Mouse (Mus musculus): Measurements from ENCODE around the gene Clcf1. TPM values are rescaled to one million over a fixed set of nuclear protein-coding genes. Genes with fewer than 3 reads are reported as not detected.

Clcf1 gene
- polyA plus RNA-seq, 1 experiment, result 5.0 TPM

DNA sequence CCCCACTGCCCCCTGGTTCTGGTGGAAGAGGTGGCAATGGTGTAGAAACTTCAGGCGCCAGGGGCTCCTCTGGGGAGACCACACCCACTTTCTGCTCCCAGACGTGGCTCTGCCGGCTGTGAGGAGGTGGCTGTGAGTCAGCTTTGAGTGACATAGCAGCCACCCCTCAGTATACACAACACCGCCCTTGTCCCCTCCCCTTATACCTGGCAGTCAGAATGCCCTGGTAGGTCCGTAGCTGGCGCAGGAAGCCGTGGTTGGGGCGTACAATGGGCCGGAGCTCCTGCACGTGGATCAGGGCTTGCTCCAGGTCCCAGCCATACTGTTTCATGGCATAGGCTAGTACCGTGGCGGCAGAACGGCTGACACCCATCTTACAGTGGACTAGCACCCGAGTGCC is 49.7 kb downstream of the Clcf1 start:
- no peaks in the 10 kb centered on the region for H3K27me3 ChIP-seq (ENCODE audit: control insufficient read depth, insufficient read depth, low read length)
- no peak overlapping the region for H3K4me3 ChIP-seq (replicated peaks; ENCODE audit: insufficient read depth, low read depth, low read length)
- H3K4me1 ChIP-seq (ENCODE audit: control insufficient read depth, insufficient read depth, low read length), result peaks cover 14% of the 10 kb centered on the region
- H3K27ac ChIP-seq (ENCODE audit: insufficient read depth, low read length), result no peak overlapping the region
- no peak for DNase-seq
- TF ChIP-seq POLR2A (IDR thresholded peaks at IDR 0.05; ENCODE audit: borderline replicate concordance, insufficient read depth, low read length) (no peak), CTCF (IDR thresholded peaks at IDR 0.05; ENCODE audit: borderline replicate concordance, insufficient read depth, low read depth, low read length) (no peak)
- WGBS, result 80% methylated on average over 14 of the region's 14 CpGs

DNA sequence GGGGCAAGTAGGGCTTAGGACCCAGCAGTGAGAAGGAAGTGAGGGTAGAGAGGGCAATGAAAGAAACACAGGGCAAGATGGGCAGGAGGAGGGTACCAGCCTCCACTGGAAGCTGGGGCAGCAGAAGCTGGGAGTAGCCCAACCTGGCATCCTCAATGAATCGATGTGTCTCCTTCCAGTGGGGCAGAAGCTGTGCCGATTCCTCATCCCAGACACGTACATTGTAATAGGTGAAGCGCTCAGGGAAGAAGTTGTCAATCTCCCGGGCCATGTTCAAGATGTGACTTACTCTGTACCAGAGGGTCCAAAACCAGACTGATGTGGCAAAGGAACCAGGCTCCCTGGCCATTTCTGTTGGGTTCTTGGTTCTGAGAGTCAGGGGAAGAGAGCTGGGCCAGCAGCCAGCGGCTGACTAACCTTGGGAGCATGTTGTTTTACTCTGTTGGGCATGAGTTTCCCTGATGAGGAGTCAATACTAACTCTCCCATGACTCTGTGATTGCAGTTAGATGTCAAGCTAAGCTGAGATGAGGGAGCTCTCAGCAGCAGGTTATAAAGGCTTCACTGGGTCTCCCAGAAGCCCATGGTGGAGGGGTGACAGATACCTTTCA is 50.2 kb downstream of the Clcf1 start:
- H3K4me1 ChIP-seq (ENCODE audit: control insufficient read depth, insufficient read depth, low read length), result peaks cover 14% of the 10 kb centered on the region
- DNase-seq, result no peak
- no peak overlapping the region for H3K27ac ChIP-seq (ENCODE audit: insufficient read depth, low read length)
- no peaks in the 10 kb centered on the region for H3K27me3 ChIP-seq (ENCODE audit: control insufficient read depth, insufficient read depth, low read length)
- WGBS, result 90% methylated on average over 6 of the region's 6 CpGs
- TF ChIP-seq POLR2A (IDR thresholded peaks at IDR 0.05; ENCODE audit: borderline replicate concordance, insufficient read depth, low read length) (no peak), CTCF (IDR thresholded peaks at IDR 0.05; ENCODE audit: borderline replicate concordance, insufficient read depth, low read depth, low read length) (no peak)
- H3K4me3 ChIP-seq (replicated peaks; ENCODE audit: insufficient read depth, low read depth, low read length), result no peak overlapping the region

DNA sequence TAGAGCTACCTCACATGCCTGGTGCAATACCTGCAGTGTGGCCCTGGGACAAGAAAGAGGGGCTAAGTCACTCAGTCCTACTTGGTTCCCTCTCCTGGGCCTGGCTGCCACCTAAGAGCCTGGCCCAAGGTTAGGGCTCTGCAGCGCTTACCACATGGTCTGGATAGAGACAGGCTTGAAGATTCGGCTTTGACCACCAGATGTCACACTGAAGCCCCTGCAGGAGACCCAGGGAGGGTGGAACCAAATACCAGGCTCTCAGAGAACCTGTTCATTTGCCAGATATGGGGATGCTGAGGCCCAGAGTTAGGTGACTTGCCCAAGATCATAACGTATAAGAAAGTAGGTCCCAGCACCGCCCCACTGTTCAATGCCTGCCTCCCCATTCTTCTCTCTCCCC is 51.9 kb downstream of the Clcf1 start:
- H3K4me1 ChIP-seq (ENCODE audit: control insufficient read depth, insufficient read depth, low read length), result peaks cover 21% of the 10 kb centered on the region
- no peak for TF ChIP-seq CTCF (IDR thresholded peaks at IDR 0.05; ENCODE audit: borderline replicate concordance, insufficient read depth, low read depth, low read length)
- TF ChIP-seq POLR2A (IDR thresholded peaks at IDR 0.05; ENCODE audit: borderline replicate concordance, insufficient read depth, low read length), result no peak
- whole genome bisulfite sequencing, result 60% methylated on average over 4 of the region's 4 CpGs

GRCm38 (mm10) chr19:4268566-4269361 is 54.7 kb downstream of the Clcf1 start, which contains the start of gene Ssh3:
Ssh3 (minus strand) TSS chr19:4269180.
- peak; percentile 83 to 86 for DNase-seq
- H3K27ac ChIP-seq (ENCODE audit: insufficient read depth, low read length), result peak within 1 kb of the TSS; percentile 47
- peak within 1 kb of the TSS; percentile 80 for H3K4me3 ChIP-seq (replicated peaks; ENCODE audit: insufficient read depth, low read depth, low read length)
- H3K27me3 ChIP-seq (ENCODE audit: control insufficient read depth, insufficient read depth, low read length), result no peaks in the 10 kb centered on the region
- 4% methylated on average over 46 of the region's 46 CpGs for WGBS
- peak; percentile 37; the same call in 1 of the 2 replicates for TF ChIP-seq POLR2A (IDR thresholded peaks at IDR 0.05; ENCODE audit: borderline replicate concordance, insufficient read depth, low read length)
- TF ChIP-seq CTCF (IDR thresholded peaks at IDR 0.05; ENCODE audit: borderline replicate concordance, insufficient read depth, low read depth, low read length), result no peak
- H3K4me1 ChIP-seq (ENCODE audit: control insufficient read depth, insufficient read depth, low read length), result peaks cover 17% of the 10 kb centered on the region

More for the DNA sequence above, 51.9 kb downstream of the Clcf1 start:
- no peak overlapping the region for H3K27ac ChIP-seq (ENCODE audit: insufficient read depth, low read length)
- no peak overlapping the region for H3K4me3 ChIP-seq (replicated peaks; ENCODE audit: insufficient read depth, low read depth, low read length)
- DNase-seq, result no peak
- no peaks in the 10 kb centered on the region for H3K27me3 ChIP-seq (ENCODE audit: control insufficient read depth, insufficient read depth, low read length)

GRCm38 (mm10) chr19:4270187-4270586 is 56.1 kb downstream of the Clcf1 start:
- Histone ChIP-seq H3K27me3 (ENCODE audit: control insufficient read depth, insufficient read depth, low read length) (no peaks in the 10 kb centered on the region), H3K4me1 (ENCODE audit: control insufficient read depth, insufficient read depth, low read length) (peaks cover 17% of the 10 kb centered on the region), H3K4me3 (replicated peaks; ENCODE audit: insufficient read depth, low read depth, low read length) (no peak overlapping the region), H3K27ac (ENCODE audit: insufficient read depth, low read length) (no peak overlapping the region)
- no peak for DNase-seq
- TF ChIP-seq POLR2A (IDR thresholded peaks at IDR 0.05; ENCODE audit: borderline replicate concordance, insufficient read depth, low read length) (no peak), CTCF (IDR thresholded peaks at IDR 0.05; ENCODE audit: borderline replicate concordance, insufficient read depth, low read depth, low read length) (no peak)
- 19% methylated on average over 6 of the region's 6 CpGs for WGBS

DNA sequence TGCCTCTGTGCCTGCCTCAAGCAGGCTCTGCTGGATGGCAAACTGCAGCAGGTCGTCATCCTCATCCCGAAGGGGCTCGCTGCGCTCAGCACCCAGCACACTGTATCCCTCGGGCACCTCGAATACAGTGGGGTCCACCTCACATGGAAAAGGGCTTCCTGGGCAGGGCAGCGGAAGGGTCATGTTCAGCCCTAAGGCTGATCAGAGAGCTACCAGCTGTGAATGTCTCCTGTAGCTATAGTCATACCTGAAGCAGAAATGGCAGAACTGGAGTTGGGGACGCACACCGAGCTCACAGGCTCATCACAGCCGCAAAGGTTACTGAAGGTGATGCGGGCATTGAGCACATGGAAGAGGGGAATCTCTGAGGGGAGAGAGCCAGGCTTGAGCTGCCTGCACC is 56.9 kb downstream of the Clcf1 start:
- peaks cover 17% of the 10 kb centered on the region for H3K4me1 ChIP-seq (ENCODE audit: control insufficient read depth, insufficient read depth, low read length)
- H3K27me3 ChIP-seq (ENCODE audit: control insufficient read depth, insufficient read depth, low read length), result no peaks in the 10 kb centered on the region
- no peak overlapping the region for H3K4me3 ChIP-seq (replicated peaks; ENCODE audit: insufficient read depth, low read depth, low read length)
- TF ChIP-seq POLR2A (IDR thresholded peaks at IDR 0.05; ENCODE audit: borderline replicate concordance, insufficient read depth, low read length), result no peak
- TF ChIP-seq CTCF (IDR thresholded peaks at IDR 0.05; ENCODE audit: borderline replicate concordance, insufficient read depth, low read depth, low read length), result no peak
- 94% methylated on average over 11 of the region's 11 CpGs for WGBS
- peak in 1 of 2 experiments; percentile 19 for DNase-seq
- no peak overlapping the region for H3K27ac ChIP-seq (ENCODE audit: insufficient read depth, low read length)

Other genes with a start within 250 kb of the Clcf1 start
- 0.32 and 0.36 TPM in 2 replicates for gene Aldh3b2, start 241.9 kb upstream of the Clcf1 start, polyA plus RNA-seq (2012; rRNA removed)
- gene Acy3, start 227.7 kb upstream of the Clcf1 start, polyA plus RNA-seq (2012; rRNA removed), result 9.7 and 10.8 TPM in 2 replicates
- 0.08 and 0.33 TPM in 2 replicates for gene Tbx10, start 221.5 kb upstream of the Clcf1 start, polyA plus RNA-seq (2012; rRNA removed)
- gene Nudt8, start 213.7 kb upstream of the Clcf1 start, polyA plus RNA-seq (2012; rRNA removed), result 8.4 and 9.4 TPM in 2 replicates
- gene Gm49405, start 213.6 kb upstream of the Clcf1 start, polyA plus RNA-seq (2012; rRNA removed), result 4.8 and 5.5 TPM in 2 replicates
- gene Doc2g, start 210.9 kb upstream of the Clcf1 start, polyA plus RNA-seq (2012; rRNA removed), result 15.8 and 19.9 TPM in 2 replicates
- gene Ndufv1, start 201.4 kb upstream of the Clcf1 start, polyA plus RNA-seq (2012; rRNA removed), result 331 and 332 TPM in 2 replicates
- gene Gstp1, start 176.3 kb upstream of the Clcf1 start, polyA plus RNA-seq (2012; rRNA removed), result 517 and 561 TPM in 2 replicates
- gene Gstp2, start 168.2 kb upstream of the Clcf1 start, polyA plus RNA-seq (2012; rRNA removed), result 8.0 and 10.0 TPM in 2 replicates
- gene Gstp3, start 154.7 kb upstream of the Clcf1 start, polyA plus RNA-seq (2012; rRNA removed), result not detected in 2 replicates
- gene Cabp2, start 132.7 kb upstream of the Clcf1 start, polyA plus RNA-seq (2012; rRNA removed), result 5.5 and 8.0 TPM in 2 replicates
- 88.7 and 97.0 TPM in 2 replicates for gene Cdk2ap2, start 117.1 kb upstream of the Clcf1 start, polyA plus RNA-seq (2012; rRNA removed)
- 568 and 602 TPM in 2 replicates for gene Pitpnm1, start 114.2 kb upstream of the Clcf1 start, polyA plus RNA-seq (2012; rRNA removed)
- 207 and 209 TPM in 2 replicates for gene Aip, start 88.4 kb upstream of the Clcf1 start, polyA plus RNA-seq (2012; rRNA removed)
- gene Gpr152, start 74.5 kb upstream of the Clcf1 start, polyA plus RNA-seq (2012; rRNA removed), result 0.11 and 0.13 TPM in 2 replicates
- gene Cabp4, start 70.2 kb upstream of the Clcf1 start, polyA plus RNA-seq (2012; rRNA removed), result 0.06 and 0.16 TPM in 2 replicates
- 240 and 294 TPM in 2 replicates for gene Coro1b, start 65.6 kb upstream of the Clcf1 start, polyA plus RNA-seq (2012; rRNA removed)
- 0.98 and 1.2 TPM in 2 replicates for gene Ptprcap, start 60.6 kb upstream of the Clcf1 start, polyA plus RNA-seq (2012; rRNA removed)
- 93.6 and 95.0 TPM in 2 replicates for gene Rps6kb2, start 50.9 kb upstream of the Clcf1 start, polyA plus RNA-seq (2012; rRNA removed)
- gene Carns1, start 38.8 kb upstream of the Clcf1 start, polyA plus RNA-seq (2012; rRNA removed), result 25.8 and 31.2 TPM in 2 replicates
- 1.1 and 1.4 TPM in 2 replicates for gene Tbc1d10c, start 23.0 kb upstream of the Clcf1 start, polyA plus RNA-seq (2012; rRNA removed)
- gene Ppp1ca, start 22.2 kb upstream of the Clcf1 start, polyA plus RNA-seq (2012; rRNA removed), result 316 and 348 TPM in 2 replicates
- 31.9 and 37.6 TPM in 2 replicates for gene Rad9a, start 12.6 kb upstream of the Clcf1 start, polyA plus RNA-seq (2012; rRNA removed)
- 0.77 TPM in 1 of 2 replicates, not detected in the other for gene AC109138.7, start 119 bp downstream of the Clcf1 start, polyA plus RNA-seq (2012; rRNA removed)
- gene Pold4, start 17.7 kb downstream of the Clcf1 start, polyA plus RNA-seq (2012; rRNA removed), result 39.3 and 40.1 TPM in 2 replicates
- 139 and 151 TPM in 2 replicates for gene Ssh3, start 54.9 kb downstream of the Clcf1 start, polyA plus RNA-seq (2012; rRNA removed)
- gene Ankrd13d, start 68.9 kb downstream of the Clcf1 start, polyA plus RNA-seq (2012; rRNA removed), result 74.3 and 76.1 TPM in 2 replicates
- 226 and 239 TPM in 2 replicates for gene Grk2, start 92.0 kb downstream of the Clcf1 start, polyA plus RNA-seq (2012; rRNA removed)
- 87.1 and 90.4 TPM in 2 replicates for gene Kdm2a, start 184.0 kb downstream of the Clcf1 start, polyA plus RNA-seq (2012; rRNA removed)
- 9.9 and 10.5 TPM in 2 replicates for gene Rhod, start 225.2 kb downstream of the Clcf1 start, polyA plus RNA-seq (2012; rRNA removed)